Mouse (Mus musculus): Measurements from ENCODE around the gene Apoa2.

Apoa2 gene

DNA sequence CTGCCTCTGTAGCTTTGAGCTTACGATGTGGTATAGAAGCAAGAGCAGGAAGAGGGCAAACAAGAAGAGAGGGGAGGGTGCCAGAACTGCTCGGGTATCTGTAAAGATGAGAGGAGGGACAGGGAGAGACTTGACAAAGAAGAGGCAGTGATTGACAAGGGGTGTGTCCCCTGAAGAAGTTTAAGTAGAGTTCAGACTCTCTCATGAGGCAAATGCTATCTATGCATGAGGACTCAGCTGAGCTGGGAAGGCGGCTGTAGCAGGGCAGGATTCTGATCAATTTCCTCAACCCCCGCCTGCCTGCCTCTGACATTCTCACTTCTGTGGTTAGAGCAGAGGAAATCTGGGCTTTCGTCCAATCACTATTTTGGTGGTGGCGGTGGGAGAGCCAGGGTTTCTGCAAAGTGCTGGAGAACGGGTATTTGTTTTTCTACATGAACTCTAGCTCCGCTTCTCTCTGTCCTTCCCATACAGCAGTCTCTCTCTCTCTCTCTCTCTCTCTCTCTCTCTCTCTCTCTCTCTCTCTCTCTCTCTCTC lies 37.8 kb downstream of the Apoa2 start:
- peak; percentile 16 for DNase-seq

DNA sequence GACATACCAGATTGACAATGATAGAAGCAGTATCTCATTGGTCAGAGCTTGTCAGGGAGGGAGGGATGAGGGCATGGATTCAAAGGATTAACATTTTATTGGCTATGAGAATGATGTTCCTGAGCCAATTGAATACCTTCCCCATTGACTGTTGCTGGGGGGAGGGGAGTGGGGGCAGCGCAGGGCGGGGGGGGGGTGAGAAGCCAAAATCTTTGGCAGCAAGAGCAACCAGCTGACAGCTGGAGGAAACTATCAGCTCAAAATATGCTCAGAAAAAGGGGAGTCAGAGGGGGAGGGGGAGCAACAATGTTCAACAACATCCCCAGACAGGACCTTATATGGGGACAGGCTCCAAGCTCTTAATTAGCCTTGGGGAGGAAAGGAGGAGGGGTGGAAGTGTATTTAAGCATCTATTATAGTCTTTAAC lies 38.3 kb downstream of the Apoa2 start:
- no peak for DNase-seq

DNA sequence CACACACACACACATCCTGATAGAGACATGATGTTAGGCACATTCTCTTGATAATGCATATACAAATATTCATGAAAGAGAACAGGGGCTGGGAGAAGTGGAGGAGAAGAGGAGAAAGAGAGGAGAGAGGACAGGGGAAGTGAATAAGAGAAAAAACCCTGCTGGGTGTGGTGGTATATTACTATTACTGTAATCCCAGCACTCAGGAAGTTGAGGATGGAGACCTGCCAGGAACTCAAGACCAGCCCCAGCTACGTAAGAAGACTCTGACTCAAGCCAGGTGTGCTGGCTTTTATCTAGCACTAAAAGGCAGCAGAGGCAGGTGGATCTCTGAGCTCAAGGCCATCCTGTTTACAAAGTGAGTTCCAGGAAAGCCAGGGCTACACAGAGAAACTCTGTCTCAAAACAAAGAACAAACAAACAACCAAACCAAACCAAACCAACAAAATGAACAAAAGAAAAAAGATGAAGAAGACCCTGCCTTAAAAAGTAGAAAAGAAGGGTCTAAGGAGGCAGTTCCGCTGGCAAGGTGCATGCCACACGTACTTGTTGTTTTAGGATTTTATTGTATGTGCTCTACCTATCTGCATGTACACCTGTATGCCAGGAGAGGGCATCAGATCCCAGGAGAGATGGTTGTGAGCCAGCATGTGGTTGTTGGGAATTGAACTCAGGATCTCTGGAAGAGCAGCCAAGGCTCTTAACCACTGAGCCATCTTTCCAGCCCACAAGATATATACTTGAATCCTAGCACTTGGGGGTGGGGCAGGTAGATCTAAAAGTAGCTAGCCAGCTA lies 39.0 kb downstream of the Apoa2 start:
- DNase-seq, result no peak

DNA sequence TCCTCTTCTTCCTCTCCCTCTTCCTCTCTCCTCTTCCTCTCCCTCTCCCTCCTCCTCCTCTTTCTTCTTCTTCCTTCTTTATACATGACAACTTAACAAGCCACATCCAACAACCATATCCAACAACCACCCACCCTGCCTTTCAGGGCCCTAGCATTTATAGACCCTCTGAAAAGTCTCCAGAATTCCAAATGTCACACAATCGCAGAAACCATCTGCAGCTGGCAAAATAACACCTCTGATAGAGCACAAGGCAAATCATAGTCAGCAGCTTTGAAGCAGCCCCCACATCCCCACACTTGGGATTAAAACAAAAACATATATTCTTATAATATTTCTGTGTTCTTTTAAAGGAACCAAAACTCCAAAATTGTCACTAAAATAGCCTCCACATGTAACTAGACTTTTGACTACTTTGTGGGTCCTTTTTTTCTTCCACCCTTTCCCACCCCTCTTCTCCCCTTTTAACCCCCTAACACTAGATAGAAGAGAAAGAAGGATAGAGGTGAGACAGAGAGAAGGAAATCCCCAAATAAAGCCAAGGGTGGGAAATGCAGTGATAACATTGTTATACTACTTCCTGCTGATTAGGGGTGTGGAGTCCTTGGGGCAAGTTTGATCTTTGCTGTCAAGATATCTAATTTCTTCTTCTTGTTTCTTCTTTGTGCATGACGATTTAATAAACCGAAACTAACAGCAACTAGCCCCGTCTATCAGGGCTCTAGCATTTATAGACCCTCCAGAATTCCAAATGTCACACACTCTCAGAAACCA lies 41.3 kb downstream of the Apoa2 start:
- DNase-seq, result no peak

DNA sequence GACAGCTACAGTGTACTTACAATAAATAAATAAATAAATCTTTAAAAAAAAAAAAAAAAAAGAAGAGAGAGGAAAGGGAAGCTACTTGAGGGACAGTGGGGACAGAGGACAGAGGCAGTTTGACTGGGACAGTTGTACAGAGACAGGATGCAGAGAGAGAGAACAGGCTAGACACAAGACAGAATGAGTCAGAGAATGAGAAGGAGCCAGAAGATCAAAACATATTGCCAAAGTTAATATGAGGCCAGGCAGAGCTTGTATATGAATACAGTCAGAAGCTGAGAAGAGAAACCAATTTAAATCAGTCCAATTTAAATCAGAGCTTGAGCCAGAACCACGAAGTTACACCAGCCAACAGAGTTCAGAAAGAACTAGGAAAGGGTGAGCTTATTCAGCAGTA lies 43.5 kb downstream of the Apoa2 start:
- no peak for DNase-seq

DNA sequence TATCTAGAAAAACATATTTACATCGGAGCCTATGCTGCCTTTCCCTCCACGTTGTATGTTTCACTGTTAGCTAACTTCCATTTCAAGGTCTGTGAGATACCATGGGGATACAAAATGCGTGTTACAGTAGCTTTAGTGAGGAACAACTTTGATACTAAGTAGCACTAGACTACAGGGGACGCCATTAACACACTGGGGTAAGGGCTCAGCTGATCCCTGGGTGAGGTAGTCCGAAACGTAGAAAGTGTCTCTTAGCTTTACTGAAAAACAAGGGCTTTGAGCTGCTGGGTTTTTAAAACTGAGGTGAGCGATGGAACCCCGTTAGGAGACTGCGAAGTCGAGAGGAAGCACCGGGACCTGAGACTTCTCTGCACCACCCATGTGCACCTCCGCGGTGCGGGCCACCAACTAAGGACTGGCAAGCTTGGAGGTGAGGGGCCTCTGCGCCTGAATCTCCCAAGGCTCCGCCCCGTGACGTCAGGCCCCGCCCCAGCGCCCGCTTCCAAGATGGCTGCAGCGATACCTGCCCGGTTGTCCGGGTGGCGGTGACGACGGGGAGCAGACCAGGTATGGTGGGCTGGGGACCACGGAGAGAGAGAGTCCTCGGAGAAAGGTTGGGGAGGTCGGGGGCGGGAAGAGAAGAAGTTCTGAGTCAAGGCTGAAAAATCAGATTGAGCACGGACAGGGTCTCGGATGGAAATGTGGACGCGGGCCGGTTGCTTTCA lies 45.2 kb downstream of the Apoa2 start, which contains the start of gene B4galt3:
Gene B4galt3, plus strand, starts transcription at position 481 of the 725 bp plus-strand sequence.
- peak; percentile 99 for DNase-seq

DNA sequence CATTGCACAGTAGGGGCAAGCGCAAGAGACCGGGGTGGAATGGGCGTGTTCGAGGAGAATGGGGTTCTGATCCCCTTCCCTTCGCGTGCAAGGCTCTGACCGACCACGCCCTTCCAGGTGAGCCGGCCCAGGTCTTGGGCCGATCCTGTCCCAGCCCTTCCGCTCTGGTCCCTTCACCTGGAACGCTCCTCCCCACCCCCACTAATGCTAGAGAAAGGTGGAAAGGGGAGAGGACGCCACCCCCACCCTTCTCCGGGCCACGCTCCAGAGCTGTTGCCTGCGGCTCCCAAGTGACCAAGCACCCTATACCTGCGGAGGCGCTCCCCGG lies 45.7 kb downstream of the Apoa2 start:
- DNase-seq, result no peak

DNA sequence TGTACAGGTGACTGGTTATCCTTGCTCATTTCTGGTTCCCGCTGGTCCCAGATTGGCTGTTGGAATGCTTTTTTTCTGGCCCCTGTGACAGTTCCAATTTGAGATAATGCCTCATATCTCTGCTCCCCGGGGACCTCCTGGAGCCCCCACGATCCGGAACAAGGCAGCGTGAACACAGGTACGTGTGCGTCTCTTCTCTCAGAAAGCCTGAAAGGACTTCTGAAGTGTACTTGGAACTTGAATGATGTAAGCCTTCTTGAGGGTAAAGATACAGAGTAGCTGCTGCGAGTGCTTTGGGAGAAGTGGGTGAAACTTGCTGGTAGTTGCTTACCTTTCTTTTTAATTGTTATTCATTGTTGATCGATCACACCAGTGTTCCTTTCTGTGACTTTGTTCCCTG lies 46.3 kb downstream of the Apoa2 start:
- no peak for DNase-seq

DNA sequence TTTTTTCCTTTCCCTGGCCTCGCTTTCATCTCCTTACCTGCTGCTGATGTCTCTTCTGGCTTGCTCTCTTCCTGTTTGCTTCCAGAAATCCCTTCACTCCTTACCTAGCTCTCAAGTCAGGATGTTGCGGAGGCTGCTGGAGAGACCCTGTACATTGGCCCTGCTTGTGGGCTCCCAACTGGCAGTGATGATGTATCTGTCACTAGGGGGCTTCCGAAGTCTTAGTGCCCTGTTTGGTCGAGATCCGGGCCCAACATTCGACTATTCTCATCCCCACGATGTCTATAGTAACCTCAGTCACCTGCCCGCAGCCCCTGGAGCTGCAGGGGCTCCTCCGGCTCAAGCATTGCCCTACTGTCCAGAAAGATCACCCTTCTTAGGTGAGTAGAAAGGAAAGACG lies 46.8 kb downstream of the Apoa2 start:
- DNase-seq, result no peak

DNA sequence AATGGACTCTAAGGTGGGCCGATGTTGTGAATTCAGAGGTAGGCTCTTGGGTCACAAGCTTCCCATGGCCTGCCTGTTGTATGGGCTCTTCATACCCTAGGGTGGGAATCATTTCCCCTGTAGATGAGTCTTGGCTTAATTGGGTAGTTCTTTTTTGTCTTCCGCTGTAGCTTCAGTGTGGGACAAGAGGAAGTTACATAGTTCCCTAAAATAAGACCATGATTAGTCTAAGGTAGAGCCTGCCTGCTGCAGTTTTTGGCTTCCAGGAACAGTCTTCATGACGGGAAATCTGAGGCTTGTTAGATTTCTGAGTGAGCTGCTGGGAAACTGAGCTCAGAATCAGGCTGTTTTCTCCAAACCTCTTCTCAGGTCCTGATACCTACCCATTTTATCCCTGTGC lies 47.2 kb downstream of the Apoa2 start:
- no peak for DNase-seq

DNA sequence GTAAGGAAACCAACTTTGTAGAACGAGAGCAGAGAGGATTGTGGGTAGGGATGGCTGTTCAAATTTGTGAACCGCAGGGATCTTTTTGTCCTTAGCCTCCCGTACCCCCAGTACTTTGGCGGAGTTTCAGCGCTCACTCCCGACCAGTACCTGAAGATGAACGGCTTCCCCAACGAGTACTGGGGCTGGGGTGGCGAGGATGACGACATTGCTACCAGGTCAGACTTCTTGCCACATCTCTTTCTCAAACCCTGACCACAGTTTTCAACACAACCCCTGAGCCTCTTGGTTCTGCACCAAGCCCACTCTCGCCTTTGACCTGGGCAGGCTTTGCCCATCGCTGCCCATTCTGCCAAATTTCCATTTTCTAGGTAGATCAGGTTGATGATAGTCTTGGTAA lies 49.3 kb downstream of the Apoa2 start:
- DNase-seq, result no peak

DNA sequence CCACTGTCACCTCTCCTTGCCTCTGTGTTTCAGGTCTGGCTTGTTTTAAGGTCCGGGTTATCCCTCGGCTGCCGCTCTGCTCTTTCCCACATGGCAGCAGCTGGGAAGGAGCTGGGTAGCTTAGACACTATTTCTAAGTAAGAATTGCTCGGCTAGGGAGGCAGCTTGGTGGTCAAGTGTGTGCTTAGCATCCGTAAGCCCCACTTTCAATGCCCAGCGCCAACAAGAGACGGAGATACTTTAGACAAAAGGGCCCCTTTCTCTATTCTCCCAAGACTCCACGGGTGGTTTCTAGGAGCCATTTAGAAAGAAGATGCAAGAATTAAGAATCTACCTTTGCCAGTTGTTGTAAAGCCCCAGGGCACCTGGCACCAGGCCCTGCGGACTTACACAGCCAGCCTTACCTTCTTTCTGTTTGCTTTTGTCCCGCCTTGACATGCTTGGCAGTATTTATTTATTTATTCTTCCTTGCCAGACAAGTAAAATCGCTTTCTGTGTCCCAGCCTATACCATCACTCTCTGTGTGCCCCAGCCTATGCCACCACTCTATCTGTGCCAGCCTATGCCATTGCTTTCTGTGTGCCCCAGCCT lies 50.4 kb downstream of the Apoa2 start:
- DNase-seq, result no peak
